Mouse (Mus musculus) macrophage (primary cell): ENCODE results near the gene Grhl3. TPM values are rescaled to one million over a fixed set of nuclear protein-coding genes. Genes with fewer than 3 reads are reported as not detected.

ENCODE experiments used
- H3K27ac ChIP-seq: fragments of 350-480 bp; formaldehyde crosslinking; 2 replicates; pipeline ENCODE4 v1.9.0; 2021
- H3K36me3 ChIP-seq: fragments of 350-480 bp; formaldehyde crosslinking; 2 replicates; pipeline ENCODE4 v1.9.0; 2021; ENCODE audit errors: inconsistent target
- H3K4me3 ChIP-seq: fragments of 350-480 bp; formaldehyde crosslinking; 2 replicates; pipeline ENCODE4 v1.9.0; 2021; ENCODE audit errors: inconsistent target
- H3K79me2 ChIP-seq: fragments of 350-480 bp; formaldehyde crosslinking; 2 replicates; pipeline ENCODE4 v1.9.0; 2021; ENCODE audit errors: inconsistent target
- WGBS: methylation state at CpG from one replicate; pipeline ENCODE4 v1.1.7; 2026; ENCODE audit warnings: inconsistent platforms; ENCODE audit not compliant: missing documents; 5-methylcytosine and 5-hydroxymethylcytosine counted together
- polyA plus RNA-seq: library from polyadenylated mRNA; stranded (reverse); fragments of 250-400 nt; gene quantifications from 3 replicates; pipeline ENCODE4 v1.2.4, GENCODE M21; 2018; ENCODE audit warnings: inconsistent platforms

Gene Grhl3
- polyA plus RNA-seq, 1 experiment from 2014 or later, result not detected

GRCm38 (mm10) chr4:135591610-135592304 is 18.3 kb upstream of the Grhl3 start:
- Histone ChIP-seq H3K36me3 (no peaks in the 10 kb centered on the region), H3K4me3 (no peak overlapping the region), H3K27ac (no peak overlapping the region), H3K79me2 (no peaks in the 10 kb centered on the region)
- 50% methylated on average over 8 of the region's 8 CpGs for WGBS

- H3K79me2 ChIP-seq, result no peaks in the 10 kb centered on the region
- no peaks in the 10 kb centered on the region for H3K36me3 ChIP-seq
- H3K27ac ChIP-seq, result no peak overlapping the region
- H3K4me3 ChIP-seq, result no peak overlapping the region
- 83% methylated on average over 3 of the region's 3 CpGs for WGBS
Measured at GRCm38 (mm10) chr4:135591086-135591485, 17.7 kb upstream of the Grhl3 start.

GRCm38 (mm10) chr4:135584838-135585237 is 11.4 kb upstream of the Grhl3 start:
- Histone ChIP-seq H3K36me3 (no peaks in the 10 kb centered on the region), H3K4me3 (no peak overlapping the region), H3K27ac (no peak overlapping the region), H3K79me2 (no peaks in the 10 kb centered on the region)
- 79% methylated on average over 4 of the region's 4 CpGs for WGBS

GRCm38 (mm10) chr4:135581222-135581910 is 7.9 kb upstream of the Grhl3 start:
- H3K36me3 ChIP-seq, result no peaks in the 10 kb centered on the region
- no peak overlapping the region for H3K4me3 ChIP-seq
- 59% methylated on average over 12 of the region's 12 CpGs for WGBS
- no peaks in the 10 kb centered on the region for H3K79me2 ChIP-seq
- H3K27ac ChIP-seq, result no peak overlapping the region

GRCm38 (mm10) chr4:135579695-135580094 is 6.3 kb upstream of the Grhl3 start:
- no peaks in the 10 kb centered on the region for H3K79me2 ChIP-seq
- no peak overlapping the region for H3K27ac ChIP-seq
- no peaks in the 10 kb centered on the region for H3K36me3 ChIP-seq
- no peak overlapping the region for H3K4me3 ChIP-seq
- 51% methylated on average over 6 of the region's 6 CpGs for WGBS

GRCm38 (mm10) chr4:135578490-135578889 is 5.1 kb upstream of the Grhl3 start:
- no peak overlapping the region for H3K27ac ChIP-seq
- no peaks in the 10 kb centered on the region for H3K79me2 ChIP-seq
- WGBS, result 91% methylated on average over 5 of the region's 5 CpGs
- no peak overlapping the region for H3K4me3 ChIP-seq
- no peaks in the 10 kb centered on the region for H3K36me3 ChIP-seq

- WGBS, result 71% methylated on average over 15 of the region's 15 CpGs
- Histone ChIP-seq H3K36me3 (no peaks in the 10 kb centered on the region), H3K27ac (no peak overlapping the region), H3K79me2 (no peaks in the 10 kb centered on the region), H3K4me3 (no peak overlapping the region)
Measured at GRCm38 (mm10) chr4:135575365-135576140, 2.1 kb upstream of the Grhl3 start.

GRCm38 (mm10) chr4:135572276-135572675 is 1.2 kb downstream of the Grhl3 start:
- H3K4me3 ChIP-seq, result no peak overlapping the region
- H3K79me2 ChIP-seq, result no peaks in the 10 kb centered on the region
- H3K27ac ChIP-seq, result no peak overlapping the region
- H3K36me3 ChIP-seq, result no peaks in the 10 kb centered on the region
- WGBS, result 2% methylated on average over 8 of the region's 8 CpGs

- no peak overlapping the region for H3K4me3 ChIP-seq
- no peak overlapping the region for H3K27ac ChIP-seq
- WGBS, result 78% methylated on average over 4 of the region's 6 CpGs
- no peaks in the 10 kb centered on the region for H3K79me2 ChIP-seq
- no peaks in the 10 kb centered on the region for H3K36me3 ChIP-seq
Measured at GRCm38 (mm10) chr4:135571037-135571550, 2.3 kb downstream of the Grhl3 start.

GRCm38 (mm10) chr4:135570152-135571036 is 3.0 kb downstream of the Grhl3 start:
- WGBS, result 30% methylated on average over 22 of the region's 32 CpGs

GRCm38 (mm10) chr4:135569201-135569600 is 4.2 kb downstream of the Grhl3 start:
- Histone ChIP-seq H3K36me3 (no peaks in the 10 kb centered on the region), H3K27ac (no peak overlapping the region), H3K79me2 (no peaks in the 10 kb centered on the region), H3K4me3 (no peak overlapping the region)
- WGBS, result 17% methylated on average over 11 of the region's 11 CpGs

More at GRCm38 (mm10) chr4:135570152-135571036, 3.0 kb downstream of the Grhl3 start:
- Histone ChIP-seq H3K27ac (no peak overlapping the region), H3K36me3 (no peaks in the 10 kb centered on the region), H3K4me3 (no peak overlapping the region), H3K79me2 (no peaks in the 10 kb centered on the region)

GRCm38 (mm10) chr4:135567484-135567883 is 5.9 kb downstream of the Grhl3 start:
- 38% methylated on average over 8 of the region's 8 CpGs for WGBS
- H3K36me3 ChIP-seq, result no peaks in the 10 kb centered on the region

GRCm38 (mm10) chr4:135567042-135567441 is 6.4 kb downstream of the Grhl3 start:
- Histone ChIP-seq H3K4me3 (no peak overlapping the region), H3K27ac (no peak overlapping the region), H3K36me3 (no peaks in the 10 kb centered on the region), H3K79me2 (no peaks in the 10 kb centered on the region)
- WGBS, result 15% methylated on average over 10 of the region's 11 CpGs

More at GRCm38 (mm10) chr4:135567484-135567883, 5.9 kb downstream of the Grhl3 start:
- H3K27ac ChIP-seq, result no peak overlapping the region
- no peaks in the 10 kb centered on the region for H3K79me2 ChIP-seq
- H3K4me3 ChIP-seq, result no peak overlapping the region

- Histone ChIP-seq H3K4me3 (no peak overlapping the region), H3K27ac (no peak overlapping the region), H3K79me2 (no peaks in the 10 kb centered on the region), H3K36me3 (no peaks in the 10 kb centered on the region)
- 88% methylated on average over 9 of the region's 9 CpGs for WGBS
Measured at GRCm38 (mm10) chr4:135565400-135565799, 8.0 kb downstream of the Grhl3 start.
